Mouse (Mus musculus) erythroblast, embryonic 14.5 days (primary cell): Measurements from ENCODE around the gene Plek2. TPM values are rescaled to one million over a fixed set of nuclear protein-coding genes. Genes with fewer than 3 reads are reported as not detected.

ENCODE experiments used
- H3K27me3 ChIP-seq: 2 replicates; pipeline ENCODE4 v1.6.1; 2012; ENCODE audit warnings: inconsistent platforms; ENCODE audit not compliant: control insufficient read depth
- H3K36me3 ChIP-seq: 2 replicates; pipeline ENCODE4 v1.6.1; 2012; ENCODE audit warnings: mild to moderate bottlenecking, inconsistent platforms; ENCODE audit not compliant: control insufficient read depth
- H3K4me1 ChIP-seq: 2 replicates; pipeline ENCODE4 v1.6.1; 2012; ENCODE audit warnings: inconsistent platforms; ENCODE audit not compliant: control insufficient read depth
- H3K4me3 ChIP-seq: replicated peaks from 2 replicates; pipeline ENCODE3; 2012; ENCODE audit warnings: moderate library complexity, mild to moderate bottlenecking, inconsistent platforms
- H3K9me3 ChIP-seq: 2 replicates; pipeline ENCODE4 v1.6.1; 2012; ENCODE audit warnings: low read length, inconsistent platforms, mixed read lengths; ENCODE audit not compliant: control insufficient read depth
- GATA1 ChIP-seq: IDR thresholded peaks from 2 replicates; pipeline ENCODE4 v1.6.1; 2012; ENCODE audit warnings: low read length, inconsistent platforms, mixed read lengths
- TAL1 ChIP-seq: IDR thresholded peaks from 3 replicates; pipeline ENCODE4 v1.6.1; 2012; ENCODE audit warnings: low read length, inconsistent platforms, mixed read lengths
- polyA plus RNA-seq: library from polyadenylated mRNA; stranded (reverse); fragments of >175 nt; gene quantifications from 2 replicates; pipeline ENCODE4 v1.2.3, GENCODE M21; 2012

Gene Plek2
- polyA plus RNA-seq, 1 experiment: 8.2 TPM

- Histone ChIP-seq H3K4me1 (peaks cover 66% of the 10 kb centered on the region), H3K4me3 (peak overlapping the region; percentile 18), H3K27me3 (peaks cover 11% of the 10 kb centered on the region; the same call in 1 of the 2 replicates), H3K9me3 (peaks cover 6% of the 10 kb centered on the region; the same call in 1 of the 2 replicates), H3K36me3 (peaks cover 25% of the 10 kb centered on the region)
- TF ChIP-seq GATA1 (no peak), TAL1 (no peak)
These were observed 8.8 kb upstream of the Plek2 start for GRCm38 (mm10) chr12:78915561-78915960.

DNA sequence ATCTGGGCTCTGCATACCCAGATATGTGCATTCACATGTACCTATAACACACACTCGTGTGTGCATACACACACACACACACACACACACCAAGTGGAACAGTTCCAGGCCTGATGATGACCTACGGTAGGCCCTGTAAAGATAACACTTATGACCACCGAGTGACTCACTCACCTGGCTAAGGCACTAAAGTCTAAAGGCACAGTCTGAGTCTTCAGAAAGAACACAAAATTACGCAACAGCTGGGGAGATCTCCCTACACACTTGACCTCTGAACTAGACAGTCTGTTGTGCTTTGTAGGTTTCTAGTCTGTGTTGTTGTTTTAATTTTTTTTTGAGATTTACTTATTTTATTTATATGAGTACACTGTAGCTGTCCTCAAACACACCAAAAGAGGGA is 7.7 kb upstream of the Plek2 start:
- Histone ChIP-seq H3K4me3 (no peak overlapping the region), H3K4me1 (peaks cover 76% of the 10 kb centered on the region), H3K36me3 (peaks cover 28% of the 10 kb centered on the region), H3K9me3 (peaks cover 6% of the 10 kb centered on the region), H3K27me3 (peaks cover 15% of the 10 kb centered on the region)
- TF ChIP-seq TAL1 (no peak), GATA1 (no peak)

DNA sequence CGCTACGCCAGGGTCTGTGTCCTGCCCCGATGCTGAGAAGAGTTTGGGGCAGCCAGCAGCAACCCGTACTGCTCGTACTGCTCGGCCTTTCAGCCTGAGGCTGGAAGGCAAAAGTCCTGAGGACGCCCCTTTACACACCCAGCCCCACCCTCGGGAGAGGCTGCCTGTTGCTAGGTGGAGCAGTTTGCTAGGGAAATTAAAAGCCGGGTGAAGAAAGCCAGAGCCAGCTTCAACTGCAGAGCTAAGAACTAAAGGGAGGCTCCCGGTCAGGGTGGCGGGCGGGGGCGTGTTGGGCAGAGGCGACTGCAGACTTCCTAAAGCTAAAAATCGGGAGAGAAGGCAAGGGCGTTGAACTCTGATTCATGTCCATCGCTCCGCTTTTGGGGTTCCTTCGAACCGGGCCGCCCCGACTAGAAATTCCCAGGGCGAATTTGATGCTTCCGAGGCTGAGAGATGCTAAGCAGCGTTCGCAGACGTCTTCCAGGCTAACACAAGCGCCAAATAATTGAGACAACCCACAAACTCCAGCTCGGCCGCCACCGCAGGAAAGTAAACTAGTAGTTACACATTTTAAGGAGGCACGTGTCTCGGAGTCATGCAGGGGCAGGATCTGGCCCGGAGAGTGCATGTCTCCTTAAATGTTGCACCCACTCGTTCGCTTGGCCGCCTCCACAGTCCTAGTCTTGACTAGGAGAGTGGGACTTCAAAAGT is 5.1 kb upstream of the Plek2 start:
- TF ChIP-seq TAL1 (no peak), GATA1 (no peak)
- Histone ChIP-seq H3K4me3 (peak overlapping the region; percentile 72), H3K4me1 (peaks cover 86% of the 10 kb centered on the region), H3K9me3 (peaks cover 15% of the 10 kb centered on the region), H3K36me3 (peaks cover 39% of the 10 kb centered on the region), H3K27me3 (peaks cover 15% of the 10 kb centered on the region)

- H3K27me3 ChIP-seq: peaks cover 15% of the 10 kb centered on the region
- H3K4me3 ChIP-seq: peak overlapping the region; percentile 72
- peaks cover 9% of the 10 kb centered on the region for H3K9me3 ChIP-seq
- peaks cover 82% of the 10 kb centered on the region for H3K4me1 ChIP-seq
- H3K36me3 ChIP-seq: peaks cover 31% of the 10 kb centered on the region
- TF ChIP-seq GATA1 (peak; percentile 93), TAL1 (peak; percentile 57; the same call in 2 of the 3 replicates)
These were observed 4.1 kb upstream of the Plek2 start for GRCm38 (mm10) chr12:78910684-78911461.

DNA sequence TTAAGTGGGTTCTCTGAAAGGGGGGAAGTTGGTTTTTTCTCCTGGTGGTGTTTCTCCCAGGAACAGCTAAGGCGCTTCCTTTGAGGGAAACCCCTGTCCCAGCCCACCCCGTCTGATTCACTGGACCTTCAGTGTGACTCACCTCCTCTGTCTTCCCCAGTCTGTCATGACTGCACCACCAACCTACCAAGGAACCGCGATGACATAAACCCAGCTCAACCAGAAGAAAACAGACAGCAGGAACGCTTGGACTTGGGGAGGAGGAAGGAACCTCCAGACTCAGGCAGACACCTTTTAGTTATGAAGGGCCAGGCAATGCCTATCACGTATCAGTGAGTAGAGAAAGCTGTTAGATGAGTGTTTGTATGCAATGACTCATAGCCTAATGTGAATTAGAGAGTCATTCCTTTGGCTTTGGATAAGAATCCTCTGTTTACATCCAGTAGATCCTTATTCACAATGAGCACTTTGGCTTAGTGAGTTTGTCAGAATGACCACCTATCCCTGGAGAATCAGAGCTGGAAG is 1.4 kb upstream of the Plek2 start:
- Histone ChIP-seq H3K36me3 (peaks cover 43% of the 10 kb centered on the region), H3K4me3 (no peak overlapping the region), H3K4me1 (peaks cover 90% of the 10 kb centered on the region), H3K27me3 (peaks cover 15% of the 10 kb centered on the region), H3K9me3 (peaks cover 9% of the 10 kb centered on the region)
- no peak for TF ChIP-seq TAL1
- no peak for TF ChIP-seq GATA1

DNA sequence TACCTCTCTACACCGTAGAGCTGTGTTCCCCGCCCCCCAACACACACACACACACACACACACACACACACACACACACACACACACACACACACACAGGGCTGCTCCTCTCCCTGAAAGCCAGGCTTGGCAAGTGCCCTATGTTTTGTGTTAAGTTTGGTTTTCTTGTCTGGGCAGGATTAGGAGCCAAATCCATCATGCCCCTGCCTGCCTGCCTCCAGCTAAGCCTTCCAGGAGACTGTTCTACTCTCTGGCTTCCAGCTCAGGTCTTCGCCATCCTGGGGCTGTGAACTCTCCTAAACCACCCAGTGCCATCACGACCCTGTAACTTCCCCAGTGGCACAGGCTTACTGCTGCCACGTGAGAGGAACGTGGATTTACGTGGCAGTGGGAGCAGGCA is 2.3 kb downstream of the Plek2 start:
- H3K9me3 ChIP-seq: peaks cover 9% of the 10 kb centered on the region
- TF ChIP-seq GATA1: no peak
- no peak for TF ChIP-seq TAL1
- H3K27me3 ChIP-seq: no peaks in the 10 kb centered on the region; the same call in 1 of the 2 replicates
- peaks cover 71% of the 10 kb centered on the region for H3K36me3 ChIP-seq
- H3K4me1 ChIP-seq: peaks cover 78% of the 10 kb centered on the region
- peak overlapping the region; percentile 79 for H3K4me3 ChIP-seq

- Histone ChIP-seq H3K27me3 (no peaks in the 10 kb centered on the region; the same call in 1 of the 2 replicates), H3K9me3 (no peaks in the 10 kb centered on the region; the same call in 1 of the 2 replicates), H3K4me3 (peak overlapping the region; percentile 3), H3K4me1 (peaks cover 67% of the 10 kb centered on the region), H3K36me3 (peaks cover 73% of the 10 kb centered on the region)
- TF ChIP-seq TAL1: no peak
These were observed 3.5 kb downstream of the Plek2 start for GRCm38 (mm10) chr12:78903313-78903712.

DNA sequence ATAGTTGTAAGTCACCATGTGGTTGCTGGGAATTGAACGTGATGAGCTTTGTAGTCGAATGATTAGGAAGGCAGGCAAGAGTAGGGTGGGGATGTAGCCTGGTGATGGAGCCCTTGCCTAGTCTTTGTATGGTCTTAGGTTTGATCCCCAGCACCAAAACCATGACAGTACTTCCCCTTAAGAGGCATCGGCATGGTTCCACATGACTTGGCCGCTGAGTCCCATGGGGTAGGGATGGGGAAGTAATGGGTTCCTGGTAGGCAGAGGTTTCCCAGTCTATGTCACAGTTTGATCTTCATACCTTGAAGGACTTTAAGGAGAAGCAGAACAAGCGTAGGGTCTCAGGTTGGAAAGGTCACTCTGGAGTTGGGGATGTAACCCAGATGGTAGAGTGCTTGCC is 5.3 kb downstream of the Plek2 start:
- H3K4me3 ChIP-seq: no peak overlapping the region
- no peaks in the 10 kb centered on the region; the same call in 1 of the 2 replicates for H3K27me3 ChIP-seq
- TF ChIP-seq GATA1: no peak
- TF ChIP-seq TAL1: no peak
- H3K9me3 ChIP-seq: no peaks in the 10 kb centered on the region
- H3K4me1 ChIP-seq: peaks cover 60% of the 10 kb centered on the region
- peaks cover 88% of the 10 kb centered on the region for H3K36me3 ChIP-seq

- Histone ChIP-seq H3K27me3 (no peaks in the 10 kb centered on the region; the same call in 1 of the 2 replicates), H3K9me3 (no peaks in the 10 kb centered on the region), H3K36me3 (peaks cover 94% of the 10 kb centered on the region), H3K4me3 (no peak overlapping the region), H3K4me1 (peaks cover 34% of the 10 kb centered on the region)
- no peak for TF ChIP-seq GATA1
- no peak for TF ChIP-seq TAL1
These were observed 8.9 kb downstream of the Plek2 start for GRCm38 (mm10) chr12:78897861-78898260.
